Mouse (Mus musculus) kidney, embryonic 16.5 days (tissue): ENCODE measurements around the gene Plagl1. TPM values are rescaled to one million over a fixed set of nuclear protein-coding genes. Genes with fewer than 3 reads are reported as not detected.

Experiments used
- ATAC-seq: fragments of 200-750 bp; cut with Nextera tagmentation; 2 replicates; pipeline ENCODE4 v1.8.0; 2017; ENCODE audit warnings: moderate TSS enrichment; ENCODE audit not compliant: low FRiP score, low TSS enrichment
- H3K27ac ChIP-seq: fragments of 300-500 bp; sonication (generic); 2 replicates; pipeline ENCODE4 v1.5.1; 2014; ENCODE audit warnings: low read length
- H3K27me3 ChIP-seq: fragments of 300-500 bp; sonication (generic); 2 replicates; pipeline ENCODE4 v1.6.1; 2014; ENCODE audit warnings: low read length, control low read depth, mixed read lengths; ENCODE audit not compliant: insufficient read depth
- H3K36me3 ChIP-seq: fragments of 300-500 bp; sonication (generic); 2 replicates; pipeline ENCODE4 v1.6.1; 2014; ENCODE audit warnings: low read length, control low read depth, mixed read lengths; ENCODE audit not compliant: insufficient read depth
- H3K4me1 ChIP-seq: fragments of 300-500 bp; sonication (generic); 2 replicates; pipeline ENCODE4 v1.6.1; 2014; ENCODE audit warnings: low read length, control low read depth, mixed read lengths; ENCODE audit not compliant: insufficient read depth
- H3K4me2 ChIP-seq: fragments of 300-500 bp; sonication (generic); replicated peaks from 2 replicates; pipeline ENCODE4 v1.6.1; 2014; ENCODE audit warnings: low read depth, low read length
- H3K4me3 ChIP-seq: fragments of 300-500 bp; sonication (generic); 2 replicates; pipeline ENCODE4 v1.5.1; 2014; ENCODE audit warnings: mild to moderate bottlenecking, low read length
- H3K9ac ChIP-seq: fragments of 300-500 bp; sonication (generic); replicated peaks from 2 replicates; pipeline ENCODE4 v1.6.1; 2014; ENCODE audit warnings: low read length
- H3K9me3 ChIP-seq: fragments of 300-500 bp; sonication (generic); 2 replicates; pipeline ENCODE4 v1.6.1; 2016; ENCODE audit warnings: low read length, control low read depth
- WGBS: fragments of 180-500 bp; shearing (Covaris S2); extraction: QIAGEN DNeasy Blood & Tissue Kit; methylation state at CpG from one replicate; pipeline ENCODE4 v1.1.7; 2014; 5-methylcytosine and 5-hydroxymethylcytosine counted together
- polyA plus RNA-seq: library from polyadenylated mRNA; unstranded; fragments of >200 nt; fragmentation: Nextera tagmentation; extraction: Ambion mirVana; gene quantifications from 2 replicates; pipeline ENCODE4 v1.2.1, GENCODE M21; 2015

Plagl1 gene
- polyA plus RNA-seq, 1 experiment from 2014 or later, result 83.8 TPM

DNA sequence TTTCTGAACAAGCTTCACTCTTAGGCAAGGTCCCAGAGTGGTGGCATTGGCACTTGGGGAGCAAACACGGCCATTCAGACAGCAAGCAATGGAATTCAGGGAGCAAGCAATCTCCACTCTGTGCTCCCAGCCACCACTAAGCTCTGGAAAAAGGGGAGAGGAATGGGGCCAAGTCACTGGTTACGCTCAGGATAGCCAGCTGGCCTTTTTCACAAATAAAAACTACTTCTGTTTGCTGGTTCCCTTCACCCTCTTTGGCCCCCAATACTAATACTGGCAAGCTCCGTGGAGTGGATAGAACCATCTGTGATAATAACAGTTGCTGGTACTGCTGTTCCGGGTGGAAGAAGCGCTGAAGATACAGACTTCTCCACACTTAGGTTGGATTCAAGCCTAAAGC, 91.0 kb downstream of the Plagl1 start:
- no peak overlapping the region for H3K27ac ChIP-seq

DNA sequence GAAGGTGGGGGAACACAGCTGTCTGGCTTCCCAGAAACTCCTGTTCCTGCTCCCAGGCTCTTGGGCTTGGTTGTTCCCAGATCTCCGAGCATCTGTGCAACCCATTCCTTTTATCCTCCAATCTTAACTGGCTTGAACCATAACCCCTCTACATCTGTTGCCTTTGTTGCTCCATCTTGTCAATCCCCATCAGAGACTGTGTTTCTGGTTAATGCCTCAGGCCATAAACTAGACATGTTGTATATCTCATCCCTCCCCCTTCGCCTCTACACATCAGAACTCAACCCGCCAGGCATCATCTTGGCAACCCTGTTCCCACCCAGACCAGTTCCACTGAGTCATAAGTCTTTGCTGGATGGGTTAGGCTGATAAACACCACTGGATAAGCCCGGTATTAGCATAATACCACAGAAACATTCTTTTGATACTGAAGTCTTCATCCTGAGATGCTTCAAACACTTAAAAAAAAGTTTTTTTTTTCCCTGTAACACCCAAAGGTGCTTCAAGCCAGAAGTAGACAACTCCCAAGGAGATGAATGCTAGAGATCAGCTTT, 92.6 kb downstream of the Plagl1 start:
- no peak for ATAC-seq
- Histone ChIP-seq H3K4me3 (no peak overlapping the region), H3K27ac (no peak overlapping the region), H3K27me3 (no peaks in the 10 kb centered on the region), H3K4me2 (no peak overlapping the region), H3K36me3 (no peaks in the 10 kb centered on the region), H3K4me1 (no peaks in the 10 kb centered on the region), H3K9ac (no peak overlapping the region), H3K9me3 (no peaks in the 10 kb centered on the region)
- WGBS, result 84% methylated on average over 4 of the region's 4 CpGs

More for the DNA sequence above, 91.0 kb downstream of the Plagl1 start:
- no peaks in the 10 kb centered on the region for H3K36me3 ChIP-seq
- no peak overlapping the region for H3K9ac ChIP-seq
- H3K4me2 ChIP-seq, result no peak overlapping the region
- ATAC-seq, result no peak
- H3K27me3 ChIP-seq, result no peaks in the 10 kb centered on the region
- H3K9me3 ChIP-seq, result no peaks in the 10 kb centered on the region
- WGBS, result 58% methylated on average over 5 of the region's 5 CpGs
- no peaks in the 10 kb centered on the region for H3K4me1 ChIP-seq
- no peak overlapping the region for H3K4me3 ChIP-seq

- Histone ChIP-seq H3K27ac (no peak overlapping the region), H3K36me3 (no peaks in the 10 kb centered on the region), H3K4me3 (no peak overlapping the region), H3K9me3 (no peaks in the 10 kb centered on the region), H3K27me3 (no peaks in the 10 kb centered on the region), H3K9ac (no peak overlapping the region), H3K4me2 (no peak overlapping the region), H3K4me1 (no peaks in the 10 kb centered on the region)
- ATAC-seq, result no peak
- 89% methylated on average over 5 of the region's 5 CpGs for WGBS
These were observed 95.1 kb downstream of the Plagl1 start for GRCm38 (mm10) chr10:13155377-13155776.

GRCm38 (mm10) chr10:13160913-13161312, 100.6 kb downstream of the Plagl1 start:
- 91% methylated on average over 4 of the region's 4 CpGs for WGBS
- no peaks in the 10 kb centered on the region for H3K27me3 ChIP-seq
- H3K4me3 ChIP-seq, result no peak overlapping the region
- ATAC-seq, result no peak
- H3K4me2 ChIP-seq, result no peak overlapping the region
- no peaks in the 10 kb centered on the region for H3K4me1 ChIP-seq
- H3K9ac ChIP-seq, result no peak overlapping the region
- no peak overlapping the region for H3K27ac ChIP-seq
- no peaks in the 10 kb centered on the region for H3K36me3 ChIP-seq
- no peaks in the 10 kb centered on the region for H3K9me3 ChIP-seq

- no peaks in the 10 kb centered on the region for H3K36me3 ChIP-seq
- H3K4me3 ChIP-seq, result no peak overlapping the region
- no peak overlapping the region for H3K9ac ChIP-seq
- H3K9me3 ChIP-seq, result no peaks in the 10 kb centered on the region
- ATAC-seq, result no peak
- no peaks in the 10 kb centered on the region for H3K27me3 ChIP-seq
- 72% methylated on average over 4 of the region's 4 CpGs for WGBS
- no peaks in the 10 kb centered on the region for H3K4me1 ChIP-seq
- no peak overlapping the region for H3K4me2 ChIP-seq
- no peak overlapping the region for H3K27ac ChIP-seq
These were observed 101.7 kb downstream of the Plagl1 start for GRCm38 (mm10) chr10:13162031-13162430.

DNA sequence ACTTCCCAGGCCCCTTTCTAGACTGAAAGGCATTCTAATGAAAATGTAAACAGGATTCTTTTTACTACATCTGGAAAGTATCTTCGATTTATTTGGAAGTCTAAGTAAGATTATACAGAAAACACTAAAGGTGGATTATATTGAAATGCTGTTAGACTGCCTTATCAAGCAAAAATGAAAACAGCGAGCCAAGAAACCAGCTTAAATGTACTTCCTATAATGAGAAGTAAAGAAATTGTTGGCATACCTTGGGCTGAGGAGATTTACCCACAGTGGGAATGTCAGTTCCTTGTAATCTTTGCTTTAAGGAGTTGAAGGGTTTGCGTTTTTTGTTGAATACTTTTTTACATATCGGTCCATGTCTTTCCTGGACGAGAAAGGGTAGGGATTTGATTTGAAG, 108.2 kb downstream of the Plagl1 start:
- H3K27ac ChIP-seq, result no peak overlapping the region

DNA sequence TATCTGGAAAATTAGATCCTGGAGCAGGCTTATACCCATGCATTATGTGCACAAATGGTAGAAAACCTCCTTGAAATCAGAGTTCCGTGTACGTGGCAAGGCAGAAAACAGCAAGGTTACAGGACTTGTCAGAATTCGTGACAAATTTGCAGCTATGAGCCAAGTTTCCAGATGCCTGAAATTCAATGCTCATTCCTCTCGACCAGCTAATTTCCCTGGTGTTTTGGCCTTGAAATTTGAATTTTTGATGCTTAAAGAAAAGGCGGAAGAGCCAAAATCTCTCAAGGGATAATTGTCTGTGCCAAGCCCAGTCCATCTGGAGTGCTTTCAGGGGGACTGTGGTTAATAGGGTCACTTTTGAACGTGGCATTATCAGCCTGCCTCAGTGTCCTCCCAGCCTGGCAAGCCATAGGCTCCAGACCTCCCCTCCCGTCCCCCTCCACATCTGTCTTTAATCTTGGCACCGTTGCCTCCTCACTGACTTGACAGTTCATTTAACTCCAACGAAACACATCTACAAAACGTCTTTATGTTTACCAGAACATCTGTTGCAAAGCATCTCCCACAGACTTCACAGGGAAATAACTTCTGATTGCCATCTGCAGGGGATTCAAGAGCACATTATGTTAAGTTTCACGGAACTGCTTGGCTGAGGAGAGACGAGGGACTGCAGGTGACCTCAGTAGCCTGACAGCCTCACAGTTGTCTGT, 110.6 kb downstream of the Plagl1 start:
- H3K4me2 ChIP-seq, result no peak overlapping the region

More for the DNA sequence above, 108.2 kb downstream of the Plagl1 start:
- 81% methylated on average over 5 of the region's 5 CpGs for WGBS
- no peak overlapping the region for H3K4me3 ChIP-seq
- peaks cover 17% of the 10 kb centered on the region for H3K4me1 ChIP-seq
- no peaks in the 10 kb centered on the region for H3K36me3 ChIP-seq
- H3K27me3 ChIP-seq, result no peaks in the 10 kb centered on the region
- ATAC-seq, result no peak
- no peak overlapping the region for H3K9ac ChIP-seq
- no peaks in the 10 kb centered on the region for H3K9me3 ChIP-seq
- H3K4me2 ChIP-seq, result no peak overlapping the region

GRCm38 (mm10) chr10:13171461-13171860, 111.2 kb downstream of the Plagl1 start:
- Histone ChIP-seq H3K4me3 (no peak overlapping the region), H3K4me1 (peaks cover 17% of the 10 kb centered on the region), H3K9ac (no peak overlapping the region), H3K4me2 (no peak overlapping the region), H3K36me3 (peaks cover 3% of the 10 kb centered on the region; the same call in 1 of the 2 replicates), H3K9me3 (no peaks in the 10 kb centered on the region), H3K27me3 (no peaks in the 10 kb centered on the region), H3K27ac (no peak overlapping the region)
- WGBS, result 52% methylated on average over 2 of the region's 2 CpGs
- no peak for ATAC-seq

More for the DNA sequence above, 110.6 kb downstream of the Plagl1 start:
- H3K27me3 ChIP-seq, result no peaks in the 10 kb centered on the region
- 26% methylated on average over 12 of the region's 12 CpGs for WGBS
- no peak for ATAC-seq
- H3K4me3 ChIP-seq, result no peak overlapping the region
- peaks cover 17% of the 10 kb centered on the region for H3K4me1 ChIP-seq
- no peak overlapping the region for H3K9ac ChIP-seq
- H3K36me3 ChIP-seq, result no peaks in the 10 kb centered on the region
- H3K9me3 ChIP-seq, result no peaks in the 10 kb centered on the region
- no peak overlapping the region for H3K27ac ChIP-seq

DNA sequence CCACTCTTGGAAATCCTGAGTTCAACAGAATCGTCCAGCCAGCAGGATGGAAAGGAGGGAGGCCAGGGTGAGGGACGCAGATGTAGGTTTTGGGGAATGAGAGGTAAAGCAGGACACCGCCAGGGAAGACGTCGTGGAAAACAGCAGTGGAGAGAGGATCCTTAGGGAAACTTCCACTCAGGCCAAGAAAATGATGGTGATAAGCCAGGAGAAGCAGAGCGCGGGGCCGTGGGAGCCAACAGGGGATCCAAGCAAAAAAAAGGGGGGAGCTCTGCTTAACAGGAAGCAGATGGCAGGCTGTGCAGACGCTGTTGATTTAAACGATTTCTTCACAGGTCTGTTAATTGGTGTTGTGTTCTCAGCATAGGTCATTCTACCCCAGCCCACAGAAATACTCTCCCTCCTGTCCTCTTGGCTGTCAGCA, 112.5 kb downstream of the Plagl1 start:
- Histone ChIP-seq H3K4me1 (peaks cover 17% of the 10 kb centered on the region), H3K9ac (no peak overlapping the region), H3K27ac (no peak overlapping the region), H3K36me3 (peaks cover 10% of the 10 kb centered on the region; the same call in 1 of the 2 replicates), H3K4me2 (no peak overlapping the region), H3K9me3 (no peaks in the 10 kb centered on the region), H3K4me3 (no peak overlapping the region), H3K27me3 (no peaks in the 10 kb centered on the region)
- 24% methylated on average over 10 of the region's 10 CpGs for WGBS
- no peak for ATAC-seq

DNA sequence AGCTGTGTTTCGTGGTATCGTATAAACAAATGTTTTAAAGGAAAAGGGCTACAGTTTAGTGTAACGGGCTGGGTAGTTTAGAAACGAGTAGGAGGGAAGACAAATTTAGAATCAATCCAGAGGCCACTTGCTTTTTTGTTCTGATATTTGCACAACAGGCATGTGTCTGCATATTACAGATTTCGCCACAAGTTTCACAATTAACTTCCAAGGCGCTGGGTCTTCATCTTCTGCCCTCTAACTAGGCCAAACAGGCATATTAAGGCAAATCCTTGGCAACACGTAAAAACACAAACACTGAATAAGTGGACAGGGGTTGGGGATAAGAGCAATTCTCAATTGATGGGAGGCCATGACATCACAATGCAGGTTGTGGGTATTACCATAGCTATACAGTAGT, 115.6 kb downstream of the Plagl1 start:
- Histone ChIP-seq H3K4me1 (peaks cover 17% of the 10 kb centered on the region), H3K27me3 (no peaks in the 10 kb centered on the region), H3K9me3 (no peaks in the 10 kb centered on the region), H3K4me3 (no peak overlapping the region), H3K36me3 (peaks cover 38% of the 10 kb centered on the region), H3K4me2 (no peak overlapping the region), H3K9ac (no peak overlapping the region), H3K27ac (no peak overlapping the region)
- no peak for ATAC-seq
- WGBS, result 88% methylated on average over 7 of the region's 7 CpGs
